Mouse (Mus musculus): ENCODE results near the gene Bscl2.

- TF ChIP-seq TAL1 (IDR thresholded peaks at IDR 0.05; ENCODE audit: low read length) (no peak), GATA1 (IDR thresholded peaks at IDR 0.05; ENCODE audit: low read length) (no peak)
Measured at GRCm38 (mm10) chr19:8829660-8830059, 7.6 kb upstream of the Bscl2 start, which contains the start of gene AC129217.1.

All from erythroblast, embryonic 14.5 days (primary cell).